Mouse (Mus musculus) MEL (cell line): ENCODE results near the gene Mrps24. TPM values are rescaled to one million over a fixed set of nuclear protein-coding genes. Genes with fewer than 3 reads are reported as not detected.
A peak's percentile ranks its signal among the peaks of the same experiment; 100 is the strongest.

ENCODE experiments used
- DNase-seq: peaks from one replicate; pipeline ENCODE4 v3.0.0; 2011; ENCODE audit warnings: low read depth, low spot score
- H3K27ac ChIP-seq: 2 replicates; pipeline ENCODE4 v1.5.1; 2012; ENCODE audit warnings: low read depth, mild to moderate bottlenecking, control low read depth, low read length, moderate library complexity; ENCODE audit not compliant: control insufficient read depth
- H3K27me3 ChIP-seq, 2 experiments: fragments of 150-350 bp in 1 of 2; sonication (generic) in 1 of 2; 2 replicates each; pipeline ENCODE4 v1.6.1; 2012; ENCODE audit warnings: low read length in 2 of 2, mild to moderate bottlenecking in 2 of 2, improper control_type of control experiment in 1 of 2, moderate library complexity in 1 of 2; ENCODE audit not compliant: insufficient read depth in 2 of 2, control insufficient read depth in 1 of 2
- H3K36me3 ChIP-seq, 2 experiments: 2 replicates each; pipeline ENCODE4 v1.6.1; 2012 to 2014; ENCODE audit warnings: low read length in 2 of 2, improper control_type of control experiment in 1 of 2, inconsistent platforms in 1 of 2, mild to moderate bottlenecking in 1 of 2; ENCODE audit not compliant: insufficient read depth in 2 of 2, control insufficient read depth in 1 of 2
- H3K4me1 ChIP-seq, 2 experiments: fragments of 150-350 bp in 1 of 2; sonication (generic) in 1 of 2; 2 replicates each; pipeline ENCODE4 v1.6.1; 2012; ENCODE audit warnings: low read length in 2 of 2, improper control_type of control experiment in 1 of 2, mild to moderate bottlenecking in 1 of 2; ENCODE audit not compliant: insufficient read depth in 2 of 2, control insufficient read depth in 1 of 2
- H3K4me3 ChIP-seq, 2 experiments: fragments of 150-350 bp in 1 of 2; sonication (generic) in 1 of 2; 2 replicates each; pipeline ENCODE4 v1.5.1; 2012; ENCODE audit warnings: low read depth in 2 of 2, low read length in 2 of 2, mild to moderate bottlenecking in 2 of 2, moderate library complexity in 2 of 2, control low read depth in 1 of 2, improper control_type of control experiment in 1 of 2; ENCODE audit not compliant: control insufficient read depth in 1 of 2, insufficient read depth in 1 of 2
- H3K79me2 ChIP-seq: 2 replicates; pipeline ENCODE4 v1.6.1; 2012; ENCODE audit warnings: mild to moderate bottlenecking, low read length, moderate library complexity; ENCODE audit not compliant: control insufficient read depth, poor library complexity, insufficient read depth
- H3K9ac ChIP-seq: 2 replicates; pipeline ENCODE4 v1.6.1; 2012; ENCODE audit warnings: low read depth, mild to moderate bottlenecking, control low read depth, low read length, moderate library complexity; ENCODE audit not compliant: control insufficient read depth, poor library complexity, severe bottlenecking
- H3K9me3 ChIP-seq: fragments of 150-350 bp; sonication (generic); replicated peaks from 2 replicates; pipeline ENCODE4 v1.6.1; 2012; ENCODE audit warnings: mild to moderate bottlenecking, low read length, improper control_type of control experiment, moderate library complexity; ENCODE audit not compliant: insufficient read depth
- BHLHE40 ChIP-seq: IDR thresholded peaks from 2 replicates; pipeline ENCODE4 v1.6.1; 2012; ENCODE audit warnings: low read depth, mild to moderate bottlenecking, inconsistent platforms, low read length, improper control_type of control experiment, borderline replicate concordance
- CHD1 ChIP-seq: IDR thresholded peaks from 2 replicates; pipeline ENCODE4 v1.6.1; 2012; ENCODE audit warnings: low read depth, mild to moderate bottlenecking, inconsistent platforms, low read length, improper control_type of control experiment
- CHD2 ChIP-seq: IDR thresholded peaks from 2 replicates; pipeline ENCODE4 v1.6.1; 2011; ENCODE audit warnings: low read length, improper control_type of control experiment
- CTCF ChIP-seq, 3 experiments: IDR thresholded peaks in 2 of 3; conservative IDR thresholded peaks in 1 of 3; 2 replicates each; pipeline ENCODE4 v1.5.1; 2011 to 2012; ENCODE audit warnings: low read length in 3 of 3, low read depth in 2 of 3, mild to moderate bottlenecking in 2 of 3, improper control_type of control experiment in 1 of 3, inconsistent platforms in 1 of 3, mixed read lengths in 1 of 3, moderate library complexity in 1 of 3; ENCODE audit not compliant: control insufficient read depth in 1 of 3, insufficient read depth in 1 of 3, poor library complexity in 1 of 3, severe bottlenecking in 1 of 3
- E2F4 ChIP-seq: IDR thresholded peaks from 2 replicates; pipeline ENCODE4 v1.6.1; 2011; ENCODE audit warnings: low read depth, low read length, improper control_type of control experiment, borderline replicate concordance
- ELF1 ChIP-seq: IDR thresholded peaks from 2 replicates; pipeline ENCODE4 v1.6.1; 2014; ENCODE audit warnings: low read depth, mild to moderate bottlenecking, inconsistent platforms, low read length, improper control_type of control experiment, moderate library complexity
- EP300 ChIP-seq, 2 experiments: IDR thresholded peaks; 2 replicates each; pipeline ENCODE4 v1.6.1; 2011; ENCODE audit warnings: improper control_type of control experiment in 2 of 2, low read length in 2 of 2, low read depth in 1 of 2, mild to moderate bottlenecking in 1 of 2
- ETS1 ChIP-seq: IDR thresholded peaks from 2 replicates; pipeline ENCODE4 v1.6.1; 2012; ENCODE audit warnings: low read depth, mild to moderate bottlenecking, inconsistent platforms, low read length, improper control_type of control experiment, moderate library complexity
- GABPA ChIP-seq: IDR thresholded peaks from 2 replicates; pipeline ENCODE4 v1.6.1; 2012; ENCODE audit warnings: low read depth, mild to moderate bottlenecking, inconsistent platforms, low read length, improper control_type of control experiment, moderate library complexity
- HCFC1 ChIP-seq: IDR thresholded peaks from 2 replicates; pipeline ENCODE4 v1.6.1; 2012; ENCODE audit warnings: low read depth, mild to moderate bottlenecking, inconsistent platforms, low read length, improper control_type of control experiment, moderate library complexity
- KAT2A ChIP-seq: conservative IDR thresholded peaks from 2 replicates; pipeline ENCODE4 v1.6.1; 2012; ENCODE audit warnings: low read depth, low read length, improper control_type of control experiment, inconsistent platforms
- MAFK ChIP-seq: IDR thresholded peaks from 2 replicates; pipeline ENCODE4 v1.6.1; 2011; ENCODE audit warnings: low read depth, mild to moderate bottlenecking, low read length, improper control_type of control experiment, borderline replicate concordance
- MAX ChIP-seq: IDR thresholded peaks from 2 replicates; pipeline ENCODE4 v1.6.1; 2011; ENCODE audit warnings: low read length, improper control_type of control experiment
- MAZ ChIP-seq: IDR thresholded peaks from 2 replicates; pipeline ENCODE4 v1.6.1; 2012; ENCODE audit warnings: low read depth, mild to moderate bottlenecking, inconsistent platforms, low read length, improper control_type of control experiment
- MEF2A ChIP-seq: IDR thresholded peaks from 2 replicates; pipeline ENCODE4 v1.6.1; 2014; ENCODE audit warnings: low read depth, mild to moderate bottlenecking, inconsistent platforms, low read length, improper control_type of control experiment; ENCODE audit not compliant: poor library complexity, insufficient replicate concordance, severe bottlenecking; ENCODE audit errors: extremely low read depth
- MXI1 ChIP-seq: IDR thresholded peaks from 2 replicates; pipeline ENCODE4 v1.6.1; 2011; ENCODE audit warnings: mild to moderate bottlenecking, low read depth, low read length, improper control_type of control experiment
- MYB ChIP-seq: IDR thresholded peaks from 2 replicates; pipeline ENCODE4 v1.6.1; 2011; ENCODE audit warnings: mild to moderate bottlenecking, low read depth, low read length, improper control_type of control experiment
- MYC ChIP-seq: IDR thresholded peaks from 2 replicates; pipeline ENCODE4 v1.6.1; 2011; ENCODE audit warnings: low read depth, mild to moderate bottlenecking, low read length, improper control_type of control experiment, moderate library complexity
- NELFE ChIP-seq: IDR thresholded peaks from 2 replicates; pipeline ENCODE4 v1.6.1; 2011; ENCODE audit warnings: low read depth, low read length, improper control_type of control experiment
- NRF1 ChIP-seq: IDR thresholded peaks from 2 replicates; pipeline ENCODE4 v1.6.1; 2014; ENCODE audit warnings: low read depth, mild to moderate bottlenecking, inconsistent platforms, low read length, improper control_type of control experiment, moderate library complexity; ENCODE audit not compliant: poor library complexity, insufficient read depth, severe bottlenecking
- POLR2A ChIP-seq, 2 experiments: IDR thresholded peaks; 2 replicates each; pipeline ENCODE4 v1.6.1; 2011 to 2012; ENCODE audit warnings: low read length in 2 of 2, mild to moderate bottlenecking in 2 of 2, control low read depth in 1 of 2, improper control_type of control experiment in 1 of 2, low read depth in 1 of 2, moderate library complexity in 1 of 2; ENCODE audit not compliant: control insufficient read depth in 1 of 2, insufficient read depth in 1 of 2, poor library complexity in 1 of 2
- POLR2AphosphoS2 ChIP-seq: IDR thresholded peaks from 2 replicates; pipeline ENCODE4 v1.6.1; 2011; ENCODE audit warnings: low read length, improper control_type of control experiment
- POLR2AphosphoS5 ChIP-seq: IDR thresholded peaks from 2 replicates; pipeline ENCODE4 v1.6.1; 2012; ENCODE audit warnings: low read depth, borderline replicate concordance, mild to moderate bottlenecking, inconsistent platforms, low read length, moderate library complexity, mixed read lengths
- SIN3A ChIP-seq: IDR thresholded peaks from 2 replicates; pipeline ENCODE4 v1.6.1; 2012; ENCODE audit warnings: low read length, improper control_type of control experiment, inconsistent platforms
- SMC3 ChIP-seq: IDR thresholded peaks from 2 replicates; pipeline ENCODE4 v1.6.1; 2011; ENCODE audit warnings: low read depth, low read length, improper control_type of control experiment
- TAL1 ChIP-seq: IDR thresholded peaks from 2 replicates; pipeline ENCODE4 v1.6.1; 2012; ENCODE audit warnings: mild to moderate bottlenecking, inconsistent platforms, low read length, moderate library complexity, mixed read lengths
- TBP ChIP-seq: IDR thresholded peaks from 2 replicates; pipeline ENCODE4 v1.8.0; 2011; ENCODE audit warnings: low read depth, low read length, improper control_type of control experiment
- TCF12 ChIP-seq: IDR thresholded peaks from 2 replicates; pipeline ENCODE4 v1.6.1; 2014; ENCODE audit warnings: low read depth, mild to moderate bottlenecking, inconsistent platforms, low read length, improper control_type of control experiment, moderate library complexity
- UBTF ChIP-seq: IDR thresholded peaks from 2 replicates; pipeline ENCODE4 v1.6.1; 2012; ENCODE audit warnings: low read depth, mild to moderate bottlenecking, inconsistent platforms, low read length, improper control_type of control experiment, moderate library complexity, borderline replicate concordance; ENCODE audit not compliant: insufficient read depth
- USF1 ChIP-seq: IDR thresholded peaks from 2 replicates; pipeline ENCODE4 v1.6.1; 2014; ENCODE audit warnings: low read depth, mild to moderate bottlenecking, inconsistent platforms, low read length, improper control_type of control experiment, moderate library complexity
- USF2 ChIP-seq, 2 experiments: IDR thresholded peaks; 2 replicates each; pipeline ENCODE4 v1.6.1; 2011 to 2012; ENCODE audit warnings: improper control_type of control experiment in 2 of 2, low read length in 2 of 2, borderline replicate concordance in 1 of 2, inconsistent platforms in 1 of 2, low read depth in 1 of 2, mild to moderate bottlenecking in 1 of 2; ENCODE audit not compliant: insufficient read depth in 1 of 2
- ZC3H11A ChIP-seq: IDR thresholded peaks from 2 replicates; pipeline ENCODE4 v1.6.1; 2012; ENCODE audit warnings: low read depth, mild to moderate bottlenecking, inconsistent platforms, low read length, improper control_type of control experiment
- ZKSCAN1 ChIP-seq: IDR thresholded peaks from 2 replicates; pipeline ENCODE4 v1.6.1; 2012; ENCODE audit warnings: low read depth, mild to moderate bottlenecking, inconsistent platforms, low read length, improper control_type of control experiment, moderate library complexity
- ZMIZ1 ChIP-seq: IDR thresholded peaks from 2 replicates; pipeline ENCODE4 v1.6.1; 2012; ENCODE audit warnings: low read depth, mild to moderate bottlenecking, inconsistent platforms, low read length, improper control_type of control experiment, moderate library complexity
- ZNF384 ChIP-seq: IDR thresholded peaks from 2 replicates; pipeline ENCODE4 v1.6.1; 2012; ENCODE audit warnings: low read depth, mild to moderate bottlenecking, inconsistent platforms, low read length, improper control_type of control experiment
- polyA plus RNA-seq, 2 experiments: library from polyadenylated mRNA; stranded (reverse) in 1 of 2; unstranded in 1 of 2; fragments of >175 nt in 1 of 2; fragments of >200 nt in 1 of 2; gene quantifications; 2 replicates each; pipeline versions ENCODE4 v1.2.1 to v1.2.4; 2012; ENCODE audit warnings: low replicate concordance in 2 of 2, low read depth in 1 of 2; ENCODE audit not compliant: insufficient read length in 2 of 2, insufficient read depth in 1 of 2, missing spikeins in 1 of 2
- total RNA-seq: library from RNA; depleted of rRNA; stranded (reverse); fragments of 300-350 nt; gene quantifications from 2 replicates; pipeline ENCODE4 v1.2.3, GENCODE M21; 2012

Mrps24 gene
- total and polyA plus RNA-seq, 3 experiments: 163 to 184 TPM; not detected in 1

DNA sequence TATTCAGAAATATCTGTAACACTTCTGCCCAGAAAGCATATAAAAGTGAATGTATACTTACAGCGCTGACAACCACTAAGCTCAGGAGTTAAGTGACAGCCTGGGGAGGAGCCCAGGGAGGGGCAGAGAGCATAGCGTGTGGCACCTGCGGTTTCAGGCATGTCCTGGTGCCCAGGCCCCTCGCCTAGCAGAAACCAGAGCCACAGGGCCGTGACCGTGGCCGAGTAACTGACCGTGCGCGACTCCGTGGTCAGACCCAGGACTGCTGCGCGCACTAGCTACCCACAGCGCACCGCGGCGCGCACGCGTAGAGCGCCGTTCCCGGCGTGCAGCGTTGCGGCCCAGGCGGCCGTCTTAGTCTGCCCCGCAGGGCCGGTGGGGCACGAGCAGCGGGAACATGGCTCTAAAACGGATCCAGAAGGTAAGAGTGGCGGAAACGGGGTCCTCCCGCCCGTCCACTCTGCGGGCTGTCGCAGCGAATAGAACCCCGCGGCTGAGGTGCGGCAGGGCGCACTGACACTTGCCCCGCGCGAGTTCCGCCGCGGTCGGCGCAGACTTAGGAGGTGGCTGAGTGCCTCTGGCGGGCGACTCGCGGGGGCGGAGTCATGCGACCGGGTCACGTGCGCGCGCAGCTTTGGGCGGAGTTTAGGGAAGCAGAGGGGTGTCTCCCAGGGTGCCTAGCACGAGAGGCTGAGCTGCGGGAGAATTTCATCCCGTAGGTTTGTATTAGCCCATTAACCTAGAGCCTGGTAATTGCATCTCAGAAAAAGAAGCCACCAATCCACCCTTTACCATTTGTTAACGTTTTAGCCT is 46.5 kb upstream of the Mrps24 start, which contains the start of gene Urgcp:
TSS of gene Urgcp (minus strand) at position 557 of the 813 bp plus-strand sequence.
- Histone ChIP-seq H3K9me3 (no peaks in the 10 kb centered on the region), H3K27ac (peak within 1 kb of the TSS; percentile 83), H3K79me2 (peaks cover 17% of the 10 kb centered on the region), H3K27me3 (no peaks in the 10 kb centered on the region), H3K4me3 (peak within 1 kb of the TSS; percentile 72 to 84), H3K4me1 (peaks cover 3 to 23% of the 10 kb centered on the region in 2 experiments), H3K9ac (peak within 1 kb of the TSS; percentile 86), H3K36me3 (peaks cover 0 to 25% of the 10 kb centered on the region in 2 experiments; a peak in 2 of 4 replicates)
- peak; percentile 99 for DNase-seq
- TF ChIP-seq UBTF (peak; percentile 59; the same call in 1 of the 2 replicates), MEF2A (no peak), CHD2 (no peak), HCFC1 (peak; percentile 86), SIN3A (peak; percentile 91), CTCF (IDR thresholded peaks at IDR 0.05 in 2 of 3, conservative IDR thresholded peaks at IDR 0.05 in 1 of 3; ENCODE audit: control insufficient read depth in 1 of 3, insufficient read depth in 1 of 3, low read depth in 2 of 3, low read length in 3 of 3, poor library complexity in 1 of 3, severe bottlenecking in 1 of 3) (no peak), BHLHE40 (peak; percentile 90), NRF1 (peak; percentile 80), KAT2A (peak; percentile 60; the same call in 1 of the 2 replicates), USF1 (peak; percentile 98), POLR2AphosphoS2 (peak; percentile 99), MYB (no peak), TAL1 (no peak), GABPA (no peak), MAFK (no peak), MXI1 (peak; percentile 93), ZC3H11A (no peak), SMC3 (no peak), POLR2A (IDR thresholded peaks at IDR 0.05; ENCODE audit: control insufficient read depth in 1 of 2, insufficient read depth in 1 of 2, low read depth in 1 of 2, low read length in 2 of 2, poor library complexity in 1 of 2) (peak; percentile 100), ZMIZ1 (peak; percentile 97), ZKSCAN1 (no peak), TCF12 (peak; percentile 74), ZNF384 (no peak), E2F4 (peak; percentile 19; the same call in 1 of the 2 replicates), CHD1 (0 out of 2 replicates have a peak, but pooled peaks have one; percentile 22), ETS1 (0 out of 2 replicates have a peak, but pooled peaks have one; percentile 46), POLR2AphosphoS5 (0 out of 2 replicates have a peak, but pooled peaks have one; percentile 42), USF2 (IDR thresholded peaks at IDR 0.05; ENCODE audit: borderline replicate concordance in 1 of 2, insufficient read depth in 1 of 2, low read depth in 1 of 2, low read length in 2 of 2) (peak in 1 of 2 experiments; percentile 85; a peak in 3 of 4 replicates), ELF1 (0 out of 2 replicates have a peak, but pooled peaks have one; percentile 60), EP300 (IDR thresholded peaks at IDR 0.05; ENCODE audit: low read depth in 1 of 2, low read length in 2 of 2) (no peak), TBP (peak; percentile 93), MAZ (no peak), MAX (peak; percentile 94), MYC (peak; percentile 85), NELFE (peak; percentile 100)
